Mouse (Mus musculus) left cerebral cortex, adult 8-10 months (tissue): ENCODE results near the gene Myo9b. TPM values are rescaled to one million over a fixed set of nuclear protein-coding genes. Genes with fewer than 3 reads are reported as not detected.
"Not testable (repeated sequence)": the region's sequence is repeated elsewhere in the genome, so short reads cannot be mapped to it uniquely, and the experiment has no call there.

Source experiments
- DNase-seq, 2 experiments: peaks; one replicate each; pipeline ENCODE4 v3.0.0; 2022; ENCODE audit warnings: low spot score in 2 of 2
- total RNA-seq, 4 experiments: library from RNA; stranded (reverse); gene quantifications; 2 replicates each; pipeline ENCODE4 v1.2.4; 2022

The Myo9b gene
- 10 to 100 TPM; 28.9 to 34.6 (median 29.7) TPM for total RNA-seq

DNA sequence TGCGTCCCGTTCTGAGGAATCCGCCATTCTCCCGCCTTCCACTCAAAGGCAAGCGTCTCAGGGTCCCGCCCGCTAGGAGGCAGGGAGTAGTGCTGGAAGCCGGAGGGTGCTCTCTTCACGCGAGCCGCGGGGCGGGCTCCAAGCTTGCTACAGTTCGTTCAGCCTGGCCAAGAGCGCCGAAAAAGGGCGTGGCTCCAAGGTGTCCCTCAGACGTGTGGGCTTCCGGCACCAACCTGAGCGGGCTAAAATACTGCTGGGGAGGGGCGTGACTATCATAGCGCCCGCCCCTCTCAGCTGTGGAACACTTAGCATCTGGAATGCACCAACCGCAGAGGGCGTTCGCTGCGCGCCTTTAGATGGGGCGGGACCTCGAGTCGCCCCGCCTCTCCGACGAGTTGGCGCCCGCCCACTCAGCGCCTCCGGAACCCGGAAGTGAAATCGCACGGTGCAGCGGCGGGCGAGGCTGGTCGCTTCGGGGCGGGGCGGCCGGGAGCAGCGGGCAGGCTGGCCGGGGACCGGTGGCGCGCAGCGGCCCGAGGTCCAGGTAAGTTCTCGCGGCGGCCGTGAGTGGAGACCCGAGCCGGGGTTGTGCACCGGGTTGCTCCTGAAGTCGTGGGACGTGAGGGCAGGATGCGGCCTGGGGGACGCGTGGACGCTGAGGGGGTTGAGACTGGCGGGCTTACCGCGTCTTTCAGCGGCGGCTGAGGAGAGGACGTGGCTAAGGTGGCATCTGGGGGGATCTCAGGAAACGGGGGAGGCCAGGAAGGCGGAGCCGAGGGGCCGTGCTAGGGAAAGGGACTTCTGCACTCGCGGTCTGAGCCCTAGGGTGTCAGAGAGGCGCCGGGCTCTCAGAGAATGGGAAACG, at the start of gene Myo9b, which contains the start of gene Haus8:
Gene Myo9b, plus strand, starts transcription at position 429 of the 865 bp plus-strand sequence.
Gene Haus8, minus strand, starts transcription at position 649 of the 865 bp plus-strand sequence.
- DNase-seq, result peak; percentile 89 to 99

DNA sequence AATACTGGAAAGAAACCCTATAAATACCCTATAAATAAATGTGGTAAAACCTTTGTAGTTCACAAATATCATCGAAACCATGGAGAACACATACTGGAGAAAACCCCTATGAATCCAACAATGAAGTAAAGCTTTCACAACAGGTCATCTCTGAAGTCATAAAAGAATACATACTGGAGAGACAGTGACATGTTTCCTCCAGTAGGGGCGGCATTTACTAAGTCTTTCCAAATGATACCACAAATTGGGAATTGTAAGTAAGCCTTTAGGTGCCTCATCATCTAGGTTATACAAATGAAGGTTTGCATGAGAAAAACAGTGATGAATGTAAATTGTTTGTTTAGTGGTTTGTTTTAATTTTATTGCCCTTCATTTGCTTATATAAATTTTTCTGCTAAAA, 48.0 kb upstream of the Myo9b start:
- DNase-seq, result no peak

DNA sequence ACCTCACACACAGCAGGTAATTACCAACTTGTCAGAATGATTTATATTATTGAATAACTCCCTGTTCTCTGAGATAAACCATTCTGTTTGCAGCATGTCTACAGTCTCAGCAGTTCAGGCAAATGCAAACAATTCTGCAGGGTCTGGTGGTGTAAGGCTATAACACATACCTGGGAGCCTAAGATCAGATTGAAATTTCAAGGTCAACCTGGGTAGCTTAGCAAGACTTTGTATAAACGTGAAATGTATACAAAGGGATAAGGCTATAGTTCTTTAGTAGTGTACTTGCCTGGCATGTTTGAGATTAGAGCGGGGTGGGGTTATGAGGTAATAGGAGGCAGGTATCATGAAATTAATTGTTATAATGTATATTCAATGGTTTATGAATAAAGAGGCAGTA, 29.8 kb upstream of the Myo9b start:
- no peak for DNase-seq

DNA sequence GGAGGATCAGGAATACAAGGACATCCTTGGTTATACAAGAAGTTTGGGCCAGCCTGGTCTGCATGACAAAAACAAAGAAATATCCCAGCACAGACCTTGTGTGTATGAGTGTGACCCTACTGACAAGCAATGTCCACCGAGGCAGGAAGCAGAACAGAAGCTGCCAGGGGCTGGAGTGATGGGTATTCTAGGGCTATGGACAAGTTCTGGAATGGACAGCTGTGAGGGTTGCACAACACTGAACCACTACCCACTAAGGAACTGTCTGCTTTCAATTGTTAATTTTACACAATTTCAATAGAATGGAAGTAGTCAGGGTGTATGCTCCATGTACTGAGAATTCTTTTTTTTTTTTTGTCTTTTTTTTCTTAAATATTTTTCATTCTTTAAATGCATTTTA, 24.3 kb upstream of the Myo9b start:
- DNase-seq, result no peak

DNA sequence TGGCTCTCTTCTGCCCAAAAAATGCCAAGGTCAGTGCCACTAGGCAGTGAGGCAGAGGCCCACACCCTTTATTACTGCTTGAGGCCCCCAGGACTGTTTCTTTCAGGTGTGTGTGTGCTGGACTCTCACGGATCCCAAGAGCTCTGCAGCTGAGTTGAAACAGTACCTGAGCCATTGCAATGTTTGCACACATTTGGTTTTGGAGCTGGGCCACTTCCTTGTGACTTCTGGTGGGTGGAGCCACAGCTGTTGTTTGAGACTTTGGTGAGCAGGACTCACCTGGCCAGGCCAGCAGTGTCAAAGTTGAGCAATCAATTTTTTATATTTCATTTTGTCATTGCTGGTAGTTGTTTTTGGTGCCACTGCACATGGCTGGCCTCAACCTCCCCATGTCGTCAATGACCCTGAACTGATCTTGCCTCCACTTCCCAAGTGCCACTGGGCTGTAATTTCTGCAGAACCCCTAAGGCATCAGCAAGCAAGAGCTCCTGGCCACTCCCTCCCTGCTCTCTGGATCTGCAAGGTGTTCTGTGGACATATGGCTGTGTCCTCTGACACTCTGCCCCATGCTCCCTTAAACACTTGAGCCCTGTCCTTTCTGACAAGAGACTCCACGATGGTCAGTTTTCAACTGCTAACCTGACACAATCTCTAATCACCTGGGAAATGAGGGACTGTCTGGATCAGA, 15.8 kb upstream of the Myo9b start:
- no peak for DNase-seq

DNA sequence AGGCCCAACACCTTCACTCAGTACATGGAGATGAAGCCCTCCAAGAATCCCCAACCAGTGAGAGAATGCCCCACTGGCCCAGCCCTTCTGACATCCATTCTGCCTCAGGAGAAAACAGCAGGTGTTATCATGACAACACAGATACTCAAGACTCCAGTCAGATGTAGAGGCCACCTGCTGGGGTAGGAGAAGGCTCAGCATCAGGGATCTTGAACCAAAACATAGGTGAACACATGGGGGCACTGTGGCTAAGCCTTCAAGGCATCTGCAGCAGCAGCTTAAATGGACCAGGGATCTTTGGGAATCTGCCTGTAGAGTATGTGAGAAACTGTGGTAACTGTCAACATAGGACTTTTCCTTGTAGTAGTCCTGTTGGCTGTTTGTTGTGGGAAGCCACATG, 11.3 kb upstream of the Myo9b start:
- DNase-seq, result no peak

DNA sequence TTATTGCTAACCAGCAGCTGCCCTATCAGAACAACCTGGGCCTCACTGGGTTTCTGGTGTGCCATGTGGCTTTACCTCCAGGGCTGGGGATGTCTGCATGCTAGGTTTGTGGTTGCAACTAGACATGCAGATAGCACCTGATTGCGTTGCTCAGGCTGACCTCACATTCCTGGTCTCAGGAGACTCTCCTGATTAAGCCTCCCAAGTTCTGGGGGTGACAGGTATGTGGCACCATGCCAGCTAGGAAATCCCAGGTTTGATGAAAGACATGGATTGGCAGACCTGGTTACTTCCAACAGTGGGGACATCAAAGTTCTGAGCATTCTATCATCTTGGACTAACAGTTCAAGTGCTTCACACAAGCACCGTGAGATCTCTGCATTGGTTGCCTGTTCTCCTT, 4.8 kb upstream of the Myo9b start:
- DNase-seq, result no peak

DNA sequence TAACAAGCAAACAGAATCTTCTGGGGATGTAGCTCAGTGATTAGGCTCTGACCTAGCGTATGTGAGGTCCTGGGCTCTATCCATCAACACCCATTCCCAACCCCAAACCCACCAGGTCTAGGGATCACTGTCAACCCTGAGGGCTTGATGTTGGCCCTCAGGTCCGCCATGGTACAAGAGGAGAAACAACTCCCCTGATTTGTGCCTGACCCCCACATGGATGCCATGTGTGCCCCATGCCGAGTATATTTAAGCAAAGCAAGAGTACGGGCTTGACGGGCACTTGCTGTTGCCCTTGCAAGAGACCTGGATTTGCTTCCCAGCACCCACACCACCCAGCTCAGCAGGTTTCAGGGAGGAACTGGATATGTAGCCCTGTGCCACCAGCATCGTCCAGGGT, 4.2 kb upstream of the Myo9b start:
- not testable (repeated sequence) for DNase-seq

DNA sequence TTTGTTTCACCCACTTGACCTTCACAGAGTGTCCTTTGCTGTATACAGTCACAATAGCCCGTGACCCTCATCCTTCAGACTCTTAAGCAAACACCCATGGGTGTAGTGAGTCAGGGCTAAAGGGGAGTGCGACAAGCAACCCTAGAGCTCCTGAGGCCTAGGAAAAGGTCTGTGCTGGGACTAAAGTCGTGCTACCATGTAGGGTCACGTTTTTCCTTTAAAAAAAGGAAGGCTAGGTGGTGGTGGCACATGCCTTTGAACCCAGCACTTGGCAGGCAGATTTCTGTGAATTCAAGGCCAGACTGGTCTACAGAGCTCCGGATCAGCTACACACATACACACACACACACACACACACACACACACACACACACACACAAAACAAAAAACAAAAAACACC, 884 bp upstream of the Myo9b start:
- no peak for DNase-seq

DNA sequence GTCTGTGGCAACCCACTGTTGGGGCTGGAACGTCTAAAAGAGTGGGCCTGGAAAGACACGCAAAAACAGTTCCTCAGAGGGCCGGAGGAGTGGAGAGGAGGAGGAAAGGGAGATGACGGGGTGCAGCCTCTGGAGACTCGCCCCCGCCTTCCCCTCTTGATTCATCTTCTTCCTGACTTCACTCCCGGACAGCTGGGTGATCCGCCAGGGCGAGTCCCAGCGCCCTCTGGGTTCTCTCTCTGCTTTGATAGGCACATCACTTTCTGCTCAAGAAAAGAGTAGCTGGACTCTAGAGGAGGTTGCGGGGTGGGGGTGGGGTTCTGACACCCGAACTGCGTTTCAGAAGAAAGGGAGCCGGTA, 617 bp downstream of the Myo9b start:
- DNase-seq, result peak in 1 of 2 experiments; percentile 56

DNA sequence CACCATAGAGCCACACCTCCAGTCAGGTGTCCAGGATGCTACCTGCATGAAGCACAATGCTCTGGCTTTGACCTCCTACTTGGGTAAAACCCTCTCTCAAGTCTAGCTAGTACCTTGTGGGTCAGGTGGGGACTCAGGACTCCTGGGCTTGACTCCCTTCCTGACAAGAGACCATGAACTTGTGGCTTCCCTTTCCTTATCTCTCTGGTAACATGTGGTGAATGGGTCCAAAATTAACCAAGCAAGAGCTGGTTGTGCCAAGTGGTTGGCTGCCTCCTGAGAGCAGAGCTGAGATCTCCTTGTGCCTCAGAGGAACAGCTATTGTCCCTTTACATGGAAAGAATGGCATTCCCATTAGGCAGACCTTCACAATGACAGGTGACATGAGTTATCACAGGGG, 2.0 kb downstream of the Myo9b start:
- no peak for DNase-seq

DNA sequence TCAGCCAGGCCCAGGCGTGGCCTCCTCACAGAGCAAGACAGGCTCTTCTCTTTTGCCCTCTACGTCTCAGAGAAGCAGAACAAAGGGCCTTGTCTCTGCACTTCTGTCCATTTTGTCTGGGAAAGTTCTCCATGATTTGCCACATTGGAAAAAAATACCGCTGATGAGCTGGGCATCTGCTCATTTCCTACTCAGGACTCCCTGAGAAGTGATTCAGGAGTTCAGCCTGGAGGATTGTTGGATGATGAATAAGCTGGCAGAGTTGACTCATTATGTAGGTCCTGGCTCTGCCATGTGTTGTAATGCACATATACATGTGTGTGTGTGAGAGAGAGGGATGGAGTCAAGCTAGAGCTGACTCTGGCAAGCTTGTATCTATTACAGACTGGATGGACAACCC, 3.7 kb downstream of the Myo9b start:
- no peak for DNase-seq

DNA sequence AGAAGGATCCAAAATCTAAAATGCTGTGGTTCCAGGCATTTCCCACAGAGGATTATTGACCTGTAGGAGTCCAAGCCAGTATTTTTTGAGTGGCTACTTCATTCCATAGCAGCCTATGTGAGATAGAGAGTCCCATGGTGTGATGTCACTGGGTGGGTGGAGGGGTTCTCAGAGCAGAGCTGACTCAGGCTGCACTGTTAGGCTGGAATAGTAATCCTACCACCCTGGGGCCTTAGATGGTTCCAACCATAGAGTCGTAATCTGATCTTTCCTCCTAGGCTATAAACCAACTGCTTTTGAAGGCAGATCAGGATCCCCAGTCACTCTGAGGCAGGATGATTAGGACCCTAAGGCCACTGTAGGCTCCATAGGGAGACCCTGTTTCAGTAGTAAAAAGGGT, 6.9 kb downstream of the Myo9b start:
- not testable (repeated sequence) for DNase-seq

DNA sequence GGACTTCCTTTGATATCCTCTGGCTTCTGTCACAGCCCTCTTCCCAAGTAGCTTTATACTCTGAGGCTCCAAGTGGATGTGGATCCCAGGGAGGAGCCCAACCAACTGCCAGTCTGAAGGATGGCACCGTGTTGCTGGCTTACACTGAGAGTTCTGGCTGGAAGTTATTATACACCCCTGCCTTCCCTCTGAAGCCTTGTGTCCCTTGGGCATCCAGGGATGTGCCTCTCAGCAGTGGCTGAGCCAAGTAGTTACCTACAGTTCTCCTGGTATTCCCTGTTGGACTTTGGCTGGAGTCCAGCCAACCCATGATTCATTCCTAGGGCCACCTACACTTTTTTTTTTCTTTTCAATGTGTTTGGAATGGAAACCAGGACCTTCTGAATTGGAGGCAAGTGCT, 9.2 kb downstream of the Myo9b start:
- DNase-seq, result peak in 1 of 2 experiments; percentile 37

DNA sequence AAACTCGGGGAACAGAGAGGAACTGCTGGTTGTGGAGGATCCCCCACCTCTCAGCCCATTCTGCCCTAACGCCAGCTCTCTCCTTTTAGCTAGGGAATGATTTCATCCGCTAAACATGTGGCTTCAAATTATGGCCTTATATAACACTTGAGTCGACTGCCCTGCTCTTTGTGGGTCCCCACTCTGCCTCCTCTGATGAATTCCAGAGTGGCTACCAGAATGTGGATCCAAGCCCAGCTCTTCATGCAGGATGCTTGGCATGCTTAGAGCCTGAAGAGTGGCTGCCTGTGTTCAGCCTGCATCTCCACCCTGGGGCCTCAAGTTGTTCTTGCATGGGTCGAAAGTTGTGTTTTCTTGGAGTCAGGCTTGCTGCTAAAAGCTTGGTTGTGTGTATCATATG, 10.1 kb downstream of the Myo9b start:
- DNase-seq, result no peak

DNA sequence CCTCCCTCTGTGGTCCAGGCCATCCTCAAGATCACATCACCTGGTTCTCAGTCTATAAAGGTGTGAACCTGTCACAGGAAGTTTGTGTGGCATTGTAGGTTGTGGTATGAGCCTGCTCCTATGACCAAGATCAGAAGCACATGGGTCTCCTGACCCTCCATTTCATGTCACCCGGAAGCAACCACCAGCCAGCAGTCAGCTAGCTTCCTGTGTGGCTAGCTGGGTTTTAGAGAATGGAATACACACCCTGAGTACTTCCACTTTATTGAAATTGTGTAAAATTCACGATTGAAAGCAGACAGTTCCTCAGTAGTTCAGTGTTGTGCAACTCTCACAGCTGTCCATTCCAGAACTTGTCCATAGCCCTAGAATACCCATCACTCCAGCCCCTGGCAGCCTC, 13.7 kb downstream of the Myo9b start:
- not testable (repeated sequence) for DNase-seq

DNA sequence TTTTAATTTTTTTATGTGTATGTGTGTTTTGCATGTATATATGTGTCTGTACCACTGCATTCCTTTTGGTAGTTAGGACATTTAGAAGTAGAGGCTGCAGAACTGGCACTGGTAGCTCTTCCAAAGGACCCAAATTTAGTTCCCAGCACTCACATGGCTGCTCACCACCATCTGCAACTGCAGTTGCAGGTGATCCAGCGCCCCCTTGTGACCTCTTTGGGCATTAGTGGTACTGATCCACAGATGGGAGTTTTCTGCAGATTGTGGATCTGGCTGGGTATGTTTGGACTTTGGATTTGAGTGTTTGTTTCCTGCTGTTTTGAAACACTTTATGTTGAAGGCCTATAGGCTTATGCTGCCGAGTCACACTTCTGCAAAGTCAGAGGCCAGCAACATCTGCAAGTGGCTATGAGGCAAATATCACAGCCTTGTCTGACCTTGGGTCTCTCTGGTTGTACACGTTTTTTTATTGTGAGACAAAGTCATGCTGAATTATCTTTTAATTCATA, 16.0 kb downstream of the Myo9b start:
- no peak for DNase-seq

DNA sequence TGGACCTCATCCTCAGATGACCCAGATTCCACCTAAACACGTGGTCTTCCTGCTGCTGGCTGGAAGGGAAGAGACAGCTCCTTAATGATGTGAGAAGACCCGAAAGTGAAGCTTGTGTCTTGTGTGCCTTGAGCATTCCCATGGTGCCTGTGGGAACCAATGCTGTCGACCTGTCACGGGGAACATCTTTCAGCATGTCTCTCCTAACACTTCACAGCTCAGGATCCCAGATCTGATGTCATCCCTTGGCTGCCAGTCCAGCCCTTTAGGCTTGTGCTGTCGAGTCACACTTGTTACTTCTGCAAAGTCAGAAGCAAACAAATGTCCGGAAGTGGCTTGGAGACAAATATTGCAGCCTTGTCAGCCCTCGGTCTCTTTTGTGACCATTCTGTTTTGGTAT, 16.6 kb downstream of the Myo9b start:
- no peak for DNase-seq

DNA sequence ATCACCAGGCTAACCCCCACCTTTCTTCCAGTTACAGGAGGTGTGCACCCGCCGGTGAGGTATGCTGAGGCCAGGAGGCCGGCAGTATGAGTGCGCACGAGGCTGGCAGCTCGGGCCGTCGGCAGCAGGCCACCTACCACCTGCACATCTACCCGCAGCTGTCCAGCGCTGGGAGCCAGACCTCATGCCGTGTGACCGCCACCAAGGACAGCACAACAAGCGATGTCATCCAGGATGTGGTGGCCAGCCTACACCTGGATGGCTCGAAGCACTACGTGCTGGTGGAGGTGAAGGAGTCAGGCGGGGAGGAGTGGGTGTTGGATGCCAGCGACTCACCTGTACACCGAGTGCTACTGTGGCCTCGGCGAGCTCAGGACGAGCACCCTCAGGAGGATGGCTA, 17.7 kb downstream of the Myo9b start:
- no peak for DNase-seq

DNA sequence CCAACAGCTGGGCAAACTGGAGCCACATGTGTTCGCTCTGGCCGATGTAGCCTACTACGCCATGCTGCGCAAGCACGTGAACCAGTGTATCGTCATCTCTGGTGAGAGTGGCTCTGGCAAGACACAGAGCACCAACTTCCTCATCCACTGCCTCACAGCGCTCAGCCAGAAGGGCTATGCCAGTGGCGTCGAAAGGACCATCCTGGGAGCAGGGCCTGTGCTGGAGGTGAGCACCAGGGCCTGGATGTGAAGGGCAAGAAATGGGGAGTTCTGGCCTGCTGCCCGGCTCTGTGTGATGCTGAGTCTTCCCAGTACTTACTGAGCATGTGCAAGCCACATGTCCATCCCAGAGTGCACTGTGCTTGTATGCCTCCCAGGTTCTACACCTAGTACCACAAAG, 18.4 kb downstream of the Myo9b start:
- DNase-seq, result no peak

DNA sequence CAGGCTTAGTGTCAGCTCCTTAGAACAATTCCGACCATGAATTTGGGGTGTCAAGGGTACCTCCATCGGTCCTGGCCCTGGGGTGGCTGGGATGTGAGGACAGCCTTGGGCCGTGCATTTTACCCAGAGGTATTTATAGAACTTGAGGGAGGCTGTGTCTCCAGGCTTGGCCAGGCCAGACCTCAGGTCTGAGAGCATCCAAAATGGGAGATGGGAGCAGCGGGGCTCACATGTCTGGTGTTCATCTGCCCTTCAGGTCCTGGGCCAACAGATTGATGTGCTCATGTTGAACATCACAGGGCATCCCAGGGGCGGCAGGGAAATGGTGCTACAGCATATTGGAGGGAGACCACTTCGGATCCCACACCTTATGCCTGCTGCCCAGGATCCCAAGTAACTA, 18.8 kb downstream of the Myo9b start:
- DNase-seq, result no peak

DNA sequence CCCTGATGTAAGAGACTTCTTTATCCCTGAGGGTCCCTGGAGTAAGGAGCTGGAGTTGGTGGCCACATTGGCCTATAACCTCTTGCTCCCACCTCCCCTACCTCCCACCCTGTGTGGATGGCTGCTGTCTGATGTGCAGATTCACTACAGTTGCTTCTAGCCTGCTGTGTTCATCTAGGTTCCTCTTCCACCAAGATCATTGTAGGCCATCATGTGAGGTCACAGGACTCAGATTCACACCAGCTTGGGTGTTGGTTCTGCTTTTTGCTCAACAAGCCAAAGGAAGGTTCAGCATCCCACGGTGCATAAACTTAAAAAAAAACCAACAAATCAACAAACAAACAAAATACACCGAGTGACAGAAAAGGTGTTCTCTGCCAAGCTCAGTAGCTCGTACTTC, 21.4 kb downstream of the Myo9b start:
- DNase-seq, result not testable (repeated sequence)

DNA sequence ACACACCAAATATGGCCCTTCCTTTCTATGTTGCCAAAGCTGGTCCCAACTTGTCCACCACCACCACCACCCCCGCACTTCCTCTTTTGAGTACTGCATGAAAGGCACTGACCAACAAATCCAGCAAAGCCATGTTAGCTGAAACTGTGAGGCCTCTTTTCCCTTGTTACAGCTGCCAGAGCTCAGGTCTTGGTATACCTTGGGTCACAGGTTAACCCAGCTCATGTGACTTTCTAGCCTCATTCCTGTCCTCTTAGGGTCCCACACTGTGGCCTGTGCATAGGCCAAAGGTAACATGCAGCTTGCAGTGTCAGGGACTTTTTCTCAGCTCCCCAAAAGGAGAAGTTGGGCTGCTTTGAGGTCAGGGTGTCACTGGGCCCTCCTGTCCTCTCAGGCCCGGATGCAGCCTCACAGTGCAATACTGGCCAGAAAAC, 23.7 kb downstream of the Myo9b start:
- DNase-seq, result no peak
